Mouse (Mus musculus): Measurements from ENCODE around the gene Mast3. TPM values are rescaled to one million over a fixed set of nuclear protein-coding genes. Genes with fewer than 3 reads are reported as not detected.

The Mast3 gene
- total RNA-seq, 1 experiment from 2014 or later, result 40.2 TPM

DNA sequence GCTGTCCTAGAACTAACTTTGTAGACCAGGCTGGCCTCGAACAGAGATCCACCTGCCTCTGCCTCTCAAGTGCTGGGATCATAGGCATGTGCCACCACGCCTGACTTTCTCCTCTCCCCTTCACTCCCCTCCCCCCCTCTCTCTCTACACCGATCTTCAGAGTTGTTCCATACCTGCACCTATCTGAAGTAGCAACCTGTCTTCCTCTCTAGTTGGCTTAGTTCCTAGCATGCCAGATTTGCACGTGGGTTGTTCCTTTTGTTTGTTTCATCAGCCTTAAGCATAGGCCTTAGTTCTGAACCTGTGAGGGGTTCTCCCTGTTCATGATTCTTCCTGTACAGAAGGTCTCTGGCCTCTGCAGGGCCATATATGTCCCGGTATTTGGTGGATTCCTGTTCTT lies 67.1 kb downstream of the Mast3 start:
- ATAC-seq (ENCODE audit: extremely low read depth, insufficient number of reproducible peaks, low FRiP score, poor library complexity, severe bottlenecking), result no peak

DNA sequence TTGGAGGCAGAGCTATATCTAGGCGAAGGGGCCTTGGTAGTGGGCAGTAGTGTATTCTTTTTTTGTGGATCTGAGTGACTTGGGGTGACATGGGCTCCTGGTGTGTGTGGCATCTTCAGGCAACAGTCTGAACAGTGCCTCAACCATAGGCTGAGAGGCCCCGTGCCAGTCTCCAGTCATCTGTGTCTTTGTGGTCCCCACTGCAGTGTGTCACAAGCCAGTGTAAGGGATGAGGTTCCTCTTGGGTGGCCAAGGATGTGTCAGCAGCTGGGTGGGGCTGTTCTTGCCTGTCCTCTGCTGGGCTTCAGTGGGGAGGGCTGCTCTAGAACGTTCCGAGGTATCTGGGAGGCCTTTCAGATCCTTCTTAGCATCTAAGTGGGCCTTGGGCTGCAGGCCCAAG lies 73.9 kb downstream of the Mast3 start:
- ATAC-seq (ENCODE audit: extremely low read depth, insufficient number of reproducible peaks, low FRiP score, poor library complexity, severe bottlenecking), result peak; percentile 74

DNA sequence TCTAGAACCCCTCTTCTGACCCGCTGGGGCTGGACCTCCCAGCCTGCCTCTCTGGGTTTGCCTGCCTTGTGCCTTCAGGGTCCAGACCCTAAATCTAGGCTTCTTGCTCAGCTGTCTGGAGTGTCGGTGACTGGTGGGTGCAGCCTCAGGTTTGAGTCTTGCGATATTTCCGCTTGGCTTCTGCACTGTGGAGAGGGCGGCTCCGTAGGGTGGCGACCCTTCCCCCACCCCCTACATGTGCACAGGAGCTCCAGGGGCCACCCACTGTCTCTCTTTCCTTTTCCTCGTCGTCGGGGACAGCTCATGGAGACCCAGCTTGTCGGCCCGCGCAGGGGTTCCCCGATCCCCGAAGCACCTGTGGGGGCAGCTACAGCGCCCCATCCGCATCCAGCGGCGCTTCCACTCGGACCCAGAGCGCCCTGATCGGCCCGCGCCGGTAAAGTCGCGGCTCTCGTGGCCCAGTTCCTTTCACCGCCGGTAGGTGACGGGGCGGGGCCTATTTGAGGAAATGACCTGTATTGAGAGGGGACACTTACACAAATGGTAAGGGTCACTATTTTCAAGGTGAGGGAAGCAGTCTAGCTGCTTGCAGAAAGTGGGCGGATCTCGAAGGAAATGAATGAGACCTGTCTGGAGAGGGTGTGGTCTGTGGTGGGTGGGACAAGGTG lies 74.9 kb downstream of the Mast3 start:
- ATAC-seq (ENCODE audit: extremely low read depth, insufficient number of reproducible peaks, low FRiP score, poor library complexity, severe bottlenecking), result peak; percentile 75

Other genes starting within 250 kb of the Mast3 start
- gene Isyna1, start 210.7 kb downstream of the Mast3 start, total RNA-seq (2017), result 51.3 and 51.4 TPM in 2 replicates
- gene Ssbp4, start 196.2 kb downstream of the Mast3 start, total RNA-seq (2017), result 31.3 and 45.8 TPM in 2 replicates
- 54.1 and 63.7 TPM in 2 replicates for gene Lrrc25, start 188.9 kb downstream of the Mast3 start, total RNA-seq (2017)
- not detected in 2 replicates for gene Gdf15, start 172.6 kb downstream of the Mast3 start, total RNA-seq (2017)
- gene Pgpep1, start 144.7 kb downstream of the Mast3 start, total RNA-seq (2017), result 4.4 and 7.7 TPM in 2 replicates
- 103 and 134 TPM in 2 replicates for gene Lsm4, start 131.8 kb downstream of the Mast3 start, total RNA-seq (2017)
- 316 and 319 TPM in 2 replicates for gene Jund, start 106.1 kb downstream of the Mast3 start, total RNA-seq (2017)
- 2.4 and 2.8 TPM in 2 replicates for gene Iqcn, start 101.6 kb downstream of the Mast3 start, total RNA-seq (2017)
- not detected in 2 replicates for gene Gm3336, start 86.5 kb downstream of the Mast3 start, total RNA-seq (2017)
- gene Pde4c, start 81.3 kb downstream of the Mast3 start, total RNA-seq (2017), result 2.2 and 2.4 TPM in 2 replicates
- 5.2 and 5.5 TPM in 2 replicates for gene Rab3a, start 50.4 kb downstream of the Mast3 start, total RNA-seq (2017)
- 4.5 and 4.8 TPM in 2 replicates for gene Mpv17l2, start 44.1 kb downstream of the Mast3 start, total RNA-seq (2017)
- gene Pik3r2, start 28.3 kb downstream of the Mast3 start, total RNA-seq (2017), result 19.9 and 20.3 TPM in 2 replicates
- gene Il12rb1, start 3.4 kb upstream of the Mast3 start, total RNA-seq (2017), result 0.98 and 3.1 TPM in 2 replicates
- gene Arrdc2, start 34.7 kb upstream of the Mast3 start, total RNA-seq (2017), result 20.7 and 24.9 TPM in 2 replicates
- gene Kcnn1, start 58.2 kb upstream of the Mast3 start, total RNA-seq (2017), result not detected in 2 replicates
- 20.0 and 26.8 TPM in 2 replicates for gene Ccdc124, start 68.9 kb upstream of the Mast3 start, total RNA-seq (2017)
- not detected in 2 replicates for gene Slc5a5, start 87.7 kb upstream of the Mast3 start, total RNA-seq (2017)
- 1,826 and 2,087 TPM in 2 replicates for gene Rpl18a, start 92.4 kb upstream of the Mast3 start, total RNA-seq (2017)
- 11.9 and 13.5 TPM in 2 replicates for gene Map1s, start 100.9 kb upstream of the Mast3 start, total RNA-seq (2017)

Data from neutrophil, adult 5-6 weeks (primary cell).